Mouse (Mus musculus) liver, adult 2 months (tissue): Measurements from ENCODE around the gene Maml2.

Experiments used
- CTCF ChIP-seq: fragments of 200-500 bp; IDR thresholded peaks from 2 replicates; pipeline ENCODE4 v1.5.1; 2011; ENCODE audit warnings: low read depth, low read length, control low read depth
- POLR2A ChIP-seq: fragments of 200-500 bp; IDR thresholded peaks from 2 replicates; pipeline ENCODE4 v1.6.1; 2011; ENCODE audit warnings: low read length, control low read depth; ENCODE audit not compliant: insufficient read depth; ENCODE audit errors: extremely low read depth

- no peak for TF ChIP-seq CTCF
- TF ChIP-seq POLR2A: no peak
These were observed 327.5 kb downstream of the Maml2 start for GRCm38 (mm10) chr9:13625215-13625614.
